Mouse (Mus musculus) ZHBTc4 (cell line): ENCODE results near the gene Eva1a.

Experiments used
- DNase-seq: peaks from one replicate; pipeline ENCODE4 v3.0.0-alpha.2; 2011; ENCODE audit warnings: low read depth, low spot score

Gene Eva1a

DNA sequence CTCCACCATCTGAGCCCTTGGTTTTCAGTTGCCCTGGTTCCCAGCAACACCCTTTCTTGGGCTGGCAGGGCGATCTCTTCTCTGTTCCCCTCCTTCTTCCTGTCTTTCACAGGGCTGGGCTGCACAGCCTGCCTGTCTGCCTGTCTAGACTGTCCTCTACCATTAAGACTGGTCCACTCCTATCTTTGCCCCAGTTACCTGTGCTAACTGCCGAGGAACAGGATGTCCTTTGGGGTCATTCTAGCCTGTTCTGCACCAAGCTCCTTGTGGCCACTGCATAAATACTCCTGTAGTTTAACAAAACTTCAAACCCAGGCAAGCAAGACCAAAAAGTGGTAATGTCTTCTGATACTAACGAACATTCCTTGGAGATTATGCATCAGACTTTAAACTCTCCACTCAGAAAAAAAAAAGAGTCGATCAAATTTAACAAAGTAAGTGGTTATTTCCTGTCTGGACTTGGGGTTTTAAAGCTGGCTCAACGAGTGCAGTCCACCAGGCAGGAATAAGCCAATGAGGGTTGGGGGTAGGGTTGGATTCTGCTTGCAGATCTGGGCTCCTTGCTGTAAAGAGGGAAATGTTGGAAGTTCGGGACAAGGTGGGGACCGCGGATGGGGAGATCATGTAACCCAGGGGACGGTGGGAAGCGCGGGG lies at the start of gene Eva1a:
Gene Eva1a (plus strand): TSS at position 210 of the 654 bp plus-strand sequence.
- DNase-seq = no peak

DNA sequence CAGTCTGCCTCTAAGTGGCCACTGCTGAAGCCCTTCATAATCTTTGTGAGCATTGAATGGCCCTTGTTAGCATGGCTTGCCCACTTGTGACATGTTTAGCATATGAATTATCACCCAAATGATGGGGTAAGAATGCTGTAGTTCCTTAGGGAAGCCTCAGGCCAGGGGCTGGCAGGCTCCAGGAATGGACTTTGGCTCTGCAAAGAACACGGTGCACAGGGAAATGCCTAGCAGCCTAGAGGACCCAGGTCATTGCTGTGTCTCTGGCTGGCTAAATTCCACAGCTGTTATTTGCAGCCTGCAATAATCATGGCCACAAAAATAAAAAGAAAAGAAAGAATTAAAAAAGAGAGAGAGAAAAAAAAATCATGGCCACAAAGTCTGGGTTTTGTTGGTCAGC lies 28.5 kb upstream of the Eva1a start:
- DNase-seq = no peak

- no peak for DNase-seq
These were observed 19.8 kb upstream of the Eva1a start for GRCm38 (mm10) chr6:82021074-82021473.

- DNase-seq = no peak
These were observed 19.3 kb upstream of the Eva1a start for GRCm38 (mm10) chr6:82021494-82021893.

DNA sequence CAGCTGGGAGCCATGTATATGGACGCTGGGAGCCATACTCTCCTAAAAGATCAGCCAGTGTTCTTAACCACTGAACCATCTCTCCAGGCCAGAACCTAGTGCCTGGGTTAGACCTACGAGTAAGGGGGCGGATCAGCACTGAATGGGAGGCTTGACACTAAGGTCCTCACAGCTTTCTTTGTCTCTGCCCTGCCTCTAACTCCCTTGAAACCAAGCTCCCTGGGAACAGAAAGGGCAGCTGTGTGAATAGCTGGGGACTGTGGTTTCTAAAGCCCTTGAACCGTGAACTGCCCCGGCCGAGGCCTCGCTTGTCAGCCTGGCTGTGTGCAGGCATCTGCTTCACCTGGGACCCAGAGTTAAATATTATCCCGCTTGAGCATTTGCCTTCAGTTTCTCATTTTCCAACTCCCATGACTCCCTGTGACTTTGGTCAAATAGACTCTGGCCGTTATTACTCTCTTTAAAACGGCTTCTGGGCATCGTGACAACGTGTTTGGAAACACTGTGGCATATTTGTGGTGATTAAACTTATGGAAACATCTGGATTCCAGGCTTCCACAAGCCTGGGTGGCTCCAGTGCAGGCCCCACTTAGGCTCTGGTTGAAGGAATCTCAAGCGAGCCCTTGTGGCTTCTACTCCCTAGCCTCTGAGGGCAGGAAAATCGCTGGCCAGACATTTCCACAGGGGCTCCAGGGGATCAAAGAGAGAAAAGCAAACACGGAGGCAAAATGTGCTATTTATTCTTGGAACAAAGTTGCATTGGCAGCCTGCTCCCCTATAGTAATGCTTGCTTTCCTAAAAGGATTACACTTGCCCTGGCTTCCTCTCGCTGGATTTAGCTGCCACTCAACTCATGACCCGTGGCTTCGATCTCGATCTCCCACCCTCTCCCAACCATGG lies 11.0 kb upstream of the Eva1a start:
- no peak for DNase-seq

DNA sequence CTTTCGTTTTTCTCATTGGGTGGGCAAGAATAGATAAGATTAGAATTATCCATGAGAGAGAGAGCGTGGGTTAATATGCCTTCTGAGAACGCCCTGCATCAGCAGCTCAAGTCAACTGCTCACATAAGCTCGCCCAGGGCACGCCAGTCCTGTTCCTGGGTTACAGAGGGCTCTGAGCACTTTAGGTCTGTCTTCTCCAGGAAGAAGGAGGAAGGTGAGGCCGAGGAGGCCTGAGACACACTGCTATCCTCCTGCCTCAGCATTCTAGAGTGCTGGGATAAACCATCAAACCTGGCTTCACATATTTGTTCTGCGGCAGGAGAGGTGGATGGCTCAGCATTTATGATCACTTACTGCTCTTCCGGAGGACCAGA lies 10.3 kb upstream of the Eva1a start:
- no peak for DNase-seq

- DNase-seq = no peak
These were observed 3.6 kb upstream of the Eva1a start for GRCm38 (mm10) chr6:82037211-82037610.

GRCm38 (mm10) chr6:82039193-82039592 lies 1.6 kb upstream of the Eva1a start:
- no peak for DNase-seq

GRCm38 (mm10) chr6:82039968-82040367 lies 875 bp upstream of the Eva1a start:
- DNase-seq = no peak

DNA sequence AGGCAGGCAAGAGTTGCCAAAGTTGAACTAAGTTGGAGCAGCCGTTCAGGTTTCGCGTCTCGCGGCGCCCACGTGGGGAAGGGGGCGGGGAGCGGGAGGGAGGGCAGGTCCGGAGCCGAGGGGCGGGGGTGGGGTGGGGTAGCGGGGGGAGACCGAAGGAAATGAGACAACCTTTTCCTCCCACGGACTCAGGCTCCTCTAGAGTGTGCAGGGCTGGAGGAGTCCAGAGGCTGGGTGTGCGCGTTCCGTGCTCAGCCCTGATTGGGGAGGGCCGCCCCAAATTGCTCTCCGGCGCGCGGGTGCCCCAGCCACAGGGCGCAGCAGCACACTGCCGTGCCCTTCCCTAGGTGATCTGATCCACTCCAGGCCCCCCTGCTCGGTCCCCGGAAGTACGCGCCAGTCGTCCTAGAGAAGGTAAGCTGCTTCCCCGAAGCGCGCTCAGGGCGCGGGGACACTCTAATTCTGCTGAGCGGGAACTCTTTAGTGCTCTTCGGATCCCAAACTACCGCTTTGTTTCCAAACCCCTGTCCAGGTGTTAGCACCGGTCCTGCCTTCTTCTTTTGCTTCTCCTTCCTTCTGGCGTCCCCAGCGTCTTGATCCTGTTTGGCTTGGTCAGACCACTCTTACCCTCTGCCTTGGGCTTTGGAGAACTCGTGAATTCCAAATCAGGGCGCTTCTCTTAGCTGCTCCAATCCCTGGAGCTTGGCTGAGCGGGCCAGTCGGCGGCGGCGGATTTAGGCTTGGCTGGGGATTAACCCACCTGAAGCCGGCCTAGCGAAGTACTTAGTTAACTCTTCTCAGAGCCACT lies 849 bp downstream of the Eva1a start:
- DNase-seq = peak; percentile 66

- peak; percentile 89 for DNase-seq
These were observed 1.7 kb downstream of the Eva1a start for GRCm38 (mm10) chr6:82042296-82043125.

DNA sequence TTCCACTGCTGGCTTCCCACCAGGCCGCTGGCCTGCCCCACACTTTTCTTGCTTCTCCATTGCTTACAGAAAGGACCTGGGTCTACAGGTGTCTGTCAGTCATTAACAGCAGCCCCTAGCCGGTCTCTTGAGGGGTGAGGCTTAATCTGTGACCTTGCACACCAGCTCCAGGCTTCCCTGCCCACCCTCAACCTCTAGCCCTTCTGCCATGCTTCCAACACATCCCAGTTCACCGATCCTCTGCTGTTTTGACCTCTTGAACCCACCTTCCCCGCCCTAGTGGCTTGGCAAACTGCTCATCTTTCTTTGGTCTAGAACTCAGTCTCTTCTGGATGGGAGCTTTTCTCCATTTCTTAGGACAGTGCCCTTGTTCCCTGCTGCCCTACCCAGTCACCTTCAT lies 2.8 kb downstream of the Eva1a start:
- DNase-seq = peak; percentile 28

DNA sequence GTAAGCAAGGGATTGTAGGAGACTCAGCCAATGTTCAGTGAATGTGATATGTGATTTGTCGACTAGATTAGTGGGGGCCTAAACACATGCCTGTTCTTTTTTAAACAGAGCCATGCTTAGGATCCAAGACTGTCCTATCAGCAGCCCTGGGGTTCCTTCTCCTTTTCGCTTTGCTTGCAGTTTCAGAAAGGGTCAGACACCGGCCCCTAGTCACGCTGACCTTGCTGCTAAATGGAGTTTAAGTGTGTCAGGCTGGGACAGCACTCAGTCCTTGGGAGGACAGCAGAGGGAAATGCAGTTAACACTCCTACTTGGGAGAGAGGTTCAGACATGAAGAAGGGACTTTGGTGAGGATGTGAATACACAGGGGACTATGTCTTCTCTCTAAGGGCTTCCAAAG lies 3.7 kb downstream of the Eva1a start:
- no peak for DNase-seq

DNA sequence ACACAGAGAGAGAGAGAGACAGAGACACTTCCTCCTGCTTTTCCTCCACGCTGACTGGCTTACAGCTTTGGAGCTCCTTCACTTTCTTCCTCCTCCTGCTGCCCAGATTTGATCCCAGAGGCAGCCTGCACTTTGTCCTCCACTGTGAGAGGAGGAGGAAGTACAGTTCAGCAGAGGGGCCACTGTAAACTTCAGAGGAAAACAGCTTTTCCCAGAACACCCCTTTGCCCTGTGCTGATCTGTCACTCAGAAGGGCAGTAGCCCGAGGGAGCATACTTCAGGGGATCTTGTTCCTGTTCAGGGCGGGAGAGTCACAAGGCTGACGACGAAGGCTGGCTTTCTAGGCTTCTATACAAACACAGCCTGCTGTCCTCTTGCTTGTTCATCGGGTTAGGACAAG lies 7.1 kb downstream of the Eva1a start:
- no peak for DNase-seq

- no peak for DNase-seq
These were observed 9.4 kb downstream of the Eva1a start for GRCm38 (mm10) chr6:82050201-82050600.

GRCm38 (mm10) chr6:82051569-82051968 lies 10.7 kb downstream of the Eva1a start:
- no peak for DNase-seq

DNA sequence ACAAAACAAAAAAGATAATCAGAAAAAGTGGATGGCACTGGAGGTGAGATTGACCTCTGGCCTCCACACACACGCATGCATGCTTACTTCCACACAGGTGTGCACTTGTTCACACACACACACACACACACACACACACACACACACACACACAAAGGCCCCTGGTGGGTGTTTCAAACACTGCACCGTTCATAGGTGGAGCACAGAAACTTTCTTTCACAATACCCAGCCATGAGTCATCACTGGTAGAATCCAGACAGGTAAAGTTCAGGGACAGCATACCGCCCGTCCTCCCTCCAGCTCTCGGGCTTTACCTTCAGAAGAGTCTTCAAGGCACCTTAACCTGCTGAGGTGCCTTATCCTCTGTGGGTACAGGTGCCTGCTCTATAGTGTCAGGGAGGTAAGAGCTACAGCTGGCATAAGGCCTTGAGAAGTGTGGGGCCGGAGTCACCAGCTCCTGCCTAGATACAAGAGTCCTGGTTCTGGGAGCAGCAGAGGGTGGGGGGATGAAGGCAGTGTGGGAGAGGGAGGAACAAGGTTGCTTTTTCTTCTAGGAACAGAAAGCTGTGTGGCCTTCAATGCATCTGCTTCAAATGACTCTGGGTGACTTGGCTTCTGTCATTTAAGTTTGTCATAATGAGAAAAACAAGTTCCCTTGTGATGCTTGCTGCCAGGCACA lies 11.3 kb downstream of the Eva1a start:
- no peak for DNase-seq

DNA sequence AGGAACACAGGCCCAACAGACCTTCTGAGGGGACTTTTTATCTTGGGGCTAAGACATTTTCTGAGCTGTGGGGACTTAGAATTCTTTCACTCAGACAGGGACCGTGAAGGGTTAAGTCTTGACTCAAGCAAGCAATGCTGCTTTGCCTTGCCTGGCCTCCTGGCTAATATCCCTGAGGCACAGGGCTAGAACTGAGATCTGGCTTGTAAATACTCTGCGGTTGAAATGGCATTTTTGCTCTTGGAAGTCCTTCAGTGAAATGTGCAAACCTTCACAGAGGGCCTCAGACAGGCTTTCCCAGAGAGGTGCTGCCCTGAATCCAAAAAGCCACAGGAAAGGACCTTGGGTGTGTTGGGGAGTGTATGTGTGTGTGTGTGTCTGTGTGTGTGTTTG lies 11.9 kb downstream of the Eva1a start:
- DNase-seq = no peak

- DNase-seq = no peak
These were observed 14.0 kb downstream of the Eva1a start for GRCm38 (mm10) chr6:82054854-82055253.

GRCm38 (mm10) chr6:82059896-82060295 lies 19.1 kb downstream of the Eva1a start:
- DNase-seq = no peak

GRCm38 (mm10) chr6:82065230-82065629 lies 24.4 kb downstream of the Eva1a start:
- no peak for DNase-seq
